Mouse (Mus musculus): ENCODE measurements around the gene Nfatc4. TPM values are rescaled to one million over a fixed set of nuclear protein-coding genes. Genes with fewer than 3 reads are reported as not detected.

The Nfatc4 gene
- polyA plus RNA-seq (2012; rRNA removed): 20.1 and 23.7 TPM in 2 replicates

DNA sequence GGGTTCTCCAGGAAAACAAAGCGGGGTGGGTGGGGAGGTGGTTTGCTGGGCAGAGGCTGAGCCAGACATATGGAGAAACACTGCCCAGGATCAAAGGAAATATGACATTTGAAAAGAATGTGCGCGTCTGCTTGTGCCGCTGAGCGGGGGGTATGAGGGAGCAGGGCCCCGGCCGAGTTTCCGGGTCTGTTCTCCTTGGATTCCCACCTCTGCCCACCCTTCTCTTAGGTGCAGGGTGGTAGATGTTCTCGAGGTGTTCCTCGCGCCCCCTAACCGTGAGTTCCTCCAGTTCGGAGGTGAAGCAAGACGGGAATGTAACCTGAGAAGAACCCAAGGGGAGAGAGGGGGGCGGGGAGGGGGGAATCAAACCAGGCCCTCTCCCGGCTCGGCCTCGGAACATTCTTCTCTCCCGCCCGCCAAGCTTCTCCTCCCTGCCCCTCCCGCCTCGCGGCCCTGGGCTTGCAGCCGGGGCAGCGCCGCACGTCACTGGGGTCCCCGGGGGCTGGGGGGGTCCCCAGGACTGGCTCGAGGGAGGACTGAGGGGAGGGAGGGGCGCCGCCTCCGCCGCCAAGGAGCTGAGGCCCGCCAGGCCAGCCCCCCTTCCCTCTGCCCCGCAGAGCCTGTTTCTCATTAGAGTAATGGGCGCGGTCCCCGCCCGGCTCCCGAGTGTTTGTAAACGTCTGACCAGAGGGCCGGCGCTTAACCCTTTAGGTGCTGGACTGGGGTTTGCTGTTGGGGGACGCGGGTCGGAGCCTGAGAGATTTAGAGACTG is at the start of gene Nfatc4:
Gene Nfatc4, plus strand, starts transcription at position 154 of the 772 bp plus-strand sequence.

DNA sequence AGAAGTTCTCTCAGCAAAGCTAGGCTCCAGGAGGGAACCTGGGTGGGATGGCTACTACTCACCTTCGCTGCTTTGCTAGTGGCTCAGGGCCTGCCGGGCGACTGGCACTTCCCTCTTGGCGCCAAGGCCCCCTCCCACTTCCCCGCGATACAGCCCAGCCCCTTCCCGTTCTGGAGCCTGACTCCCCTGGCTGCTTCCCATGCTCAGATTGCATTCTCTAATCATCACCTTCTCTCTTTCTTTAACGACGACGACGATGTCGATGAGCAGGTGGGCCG is 39.0 kb upstream of the Nfatc4 start, which contains the start of gene Adcy4:
Gene Adcy4, minus strand, starts transcription at position 138 of the 278 bp plus-strand sequence.

DNA sequence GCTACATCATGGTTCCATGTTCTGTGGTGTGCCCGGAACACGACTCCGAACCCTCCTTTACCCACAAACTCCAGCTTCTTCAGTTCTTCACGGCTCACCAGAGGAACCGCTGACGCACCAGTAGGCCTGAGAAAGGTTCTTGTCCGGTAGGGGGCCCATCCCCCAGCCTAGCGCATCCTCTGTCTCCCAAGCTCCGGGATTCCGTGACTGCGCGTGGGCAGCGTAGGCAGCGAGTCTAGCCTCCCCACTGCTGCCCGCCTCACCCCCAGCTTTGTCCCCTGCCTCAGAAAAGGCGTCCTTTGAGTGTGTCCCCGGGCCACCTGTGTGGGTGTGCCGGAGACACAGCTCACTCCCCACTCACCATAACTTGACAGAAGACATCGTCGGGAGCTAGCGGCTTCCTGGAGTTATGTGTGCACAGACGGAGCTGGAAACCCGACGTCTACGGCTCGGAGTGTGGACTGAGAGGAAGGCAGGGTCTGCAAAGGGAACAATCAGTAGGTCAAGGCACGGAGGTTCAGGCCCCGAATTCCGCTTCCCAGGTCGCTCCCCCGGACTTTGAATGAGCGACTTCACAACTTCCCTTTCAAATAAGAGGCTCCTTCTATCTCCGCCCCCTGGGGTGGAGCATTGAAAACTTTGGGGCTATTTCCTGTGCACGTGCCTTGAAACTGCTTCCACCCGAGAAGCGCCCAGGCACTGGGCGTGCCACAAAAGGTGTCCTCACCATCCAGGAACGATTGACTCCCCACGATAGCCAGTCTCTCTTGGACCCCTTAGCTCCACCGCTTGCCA is 34.5 kb upstream of the Nfatc4 start, which contains the start of gene Ripk3:
Gene Ripk3, minus strand, starts transcription at position 610 of the 795 bp plus-strand sequence.

DNA sequence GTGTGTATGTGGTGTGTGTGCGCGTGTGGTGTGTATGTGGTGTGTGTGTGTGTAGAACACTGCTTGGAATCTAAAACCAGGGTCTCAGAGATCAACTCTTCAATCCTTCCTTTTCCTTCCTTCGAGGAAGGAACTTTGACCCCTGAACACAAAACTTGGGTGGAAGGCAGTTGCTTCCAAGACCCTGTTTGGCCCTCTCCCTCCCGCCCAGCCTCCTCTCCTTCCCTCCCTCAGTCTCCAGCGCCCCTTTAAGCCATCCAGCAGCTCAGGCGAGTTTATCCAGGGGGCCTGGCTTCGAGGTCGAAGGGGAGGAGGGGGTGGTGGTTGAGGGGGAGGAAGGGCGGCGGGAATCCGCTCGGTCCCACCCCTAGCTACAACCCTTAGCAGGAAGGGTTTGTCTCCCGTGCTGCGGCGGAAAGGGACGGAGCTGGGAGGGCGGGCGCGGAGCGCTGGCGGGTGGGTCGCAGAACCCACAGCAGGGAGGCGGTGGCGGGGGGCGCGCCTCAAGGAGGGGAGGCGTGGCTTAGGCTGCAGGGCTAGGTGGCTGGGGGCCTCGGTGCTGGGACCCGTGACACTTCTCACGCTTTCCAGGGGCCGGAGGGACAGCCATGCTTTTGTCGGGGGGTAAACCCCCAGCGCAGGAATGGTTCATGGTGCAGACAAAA is 30.8 kb downstream of the Nfatc4 start, which contains the start of gene Nynrin:
Gene Nynrin, plus strand, starts transcription at position 390 of the 665 bp plus-strand sequence.

Other genes starting within 250 kb of the Nfatc4 start
- 0.16 and 0.64 TPM in 2 replicates for gene Fitm1, start 247.5 kb upstream of the Nfatc4 start, polyA plus RNA-seq (2012; rRNA removed)
- 60.5 and 62.2 TPM in 2 replicates for gene Psme1, start 245.0 kb upstream of the Nfatc4 start, polyA plus RNA-seq (2012; rRNA removed)
- gene Emc9, start 237.8 kb upstream of the Nfatc4 start, polyA plus RNA-seq (2012; rRNA removed): 14.9 and 15.9 TPM in 2 replicates
- 67.0 and 77.2 TPM in 2 replicates for gene Psme2, start 232.0 kb upstream of the Nfatc4 start, polyA plus RNA-seq (2012; rRNA removed)
- gene Rnf31, start 231.4 kb upstream of the Nfatc4 start, polyA plus RNA-seq (2012; rRNA removed): 42.8 and 44.3 TPM in 2 replicates
- 50.4 and 62.3 TPM in 2 replicates for gene Irf9, start 219.6 kb upstream of the Nfatc4 start, polyA plus RNA-seq (2012; rRNA removed)
- gene Rec8, start 205.1 kb upstream of the Nfatc4 start, polyA plus RNA-seq (2012; rRNA removed): 0.84 and 4.8 TPM in 2 replicates
- gene Ipo4, start 187.2 kb upstream of the Nfatc4 start, polyA plus RNA-seq (2012; rRNA removed): 57.2 and 66.6 TPM in 2 replicates
- 8.0 and 15.1 TPM in 2 replicates for gene Gm49378, start 185.2 kb upstream of the Nfatc4 start, polyA plus RNA-seq (2012; rRNA removed)
- 125 and 156 TPM in 2 replicates for gene Tm9sf1, start 179.3 kb upstream of the Nfatc4 start, polyA plus RNA-seq (2012; rRNA removed)
- 3.1 and 3.2 TPM in 2 replicates for gene Tssk4, start 173.0 kb upstream of the Nfatc4 start, polyA plus RNA-seq (2012; rRNA removed)
- gene Mdp1, start 162.6 kb upstream of the Nfatc4 start, polyA plus RNA-seq (2012; rRNA removed): 31.8 and 34.4 TPM in 2 replicates
- gene Gmpr2, start 151.2 kb upstream of the Nfatc4 start, polyA plus RNA-seq (2012; rRNA removed): 9.8 and 10.0 TPM in 2 replicates
- gene Nedd8, start 151.0 kb upstream of the Nfatc4 start, polyA plus RNA-seq (2012; rRNA removed): 171 and 229 TPM in 2 replicates
- gene Tinf2, start 141.3 kb upstream of the Nfatc4 start, polyA plus RNA-seq (2012; rRNA removed): 9.6 and 11.9 TPM in 2 replicates
- gene Tgm1, start 109.2 kb upstream of the Nfatc4 start, polyA plus RNA-seq (2012; rRNA removed): 0.56 and 0.90 TPM in 2 replicates
- gene Rabggta, start 100.9 kb upstream of the Nfatc4 start, polyA plus RNA-seq (2012; rRNA removed): 46.1 and 50.9 TPM in 2 replicates
- 60.1 and 67.8 TPM in 2 replicates for gene Dhrs1, start 77.5 kb upstream of the Nfatc4 start, polyA plus RNA-seq (2012; rRNA removed)
- 10.2 and 12.2 TPM in 2 replicates for gene Nop9, start 77.5 kb upstream of the Nfatc4 start, polyA plus RNA-seq (2012; rRNA removed)
- gene Cideb, start 64.7 kb upstream of the Nfatc4 start, polyA plus RNA-seq (2012; rRNA removed): 78.1 and 83.2 TPM in 2 replicates
- 1.9 and 2.0 TPM in 2 replicates for gene Ltb4r2, start 61.7 kb upstream of the Nfatc4 start, polyA plus RNA-seq (2012; rRNA removed)
- gene Ltb4r1, start 57.2 kb upstream of the Nfatc4 start, polyA plus RNA-seq (2012; rRNA removed): 1.5 and 2.1 TPM in 2 replicates
- gene Adcy4, start 39.0 kb upstream of the Nfatc4 start, polyA plus RNA-seq (2012; rRNA removed): 7.3 and 12.7 TPM in 2 replicates
- 29.1 and 36.1 TPM in 2 replicates for gene Ripk3, start 34.3 kb upstream of the Nfatc4 start, polyA plus RNA-seq (2012; rRNA removed)
- 4.1 and 4.5 TPM in 2 replicates for gene Nynrin, start 30.9 kb downstream of the Nfatc4 start, polyA plus RNA-seq (2012; rRNA removed)
- gene Cbln3, start 61.2 kb downstream of the Nfatc4 start, polyA plus RNA-seq (2012; rRNA removed): 2.8 TPM in 2 replicates
- gene Khnyn, start 61.8 kb downstream of the Nfatc4 start, polyA plus RNA-seq (2012; rRNA removed): 44.3 and 49.9 TPM in 2 replicates
- 36.9 and 38.3 TPM in 2 replicates for gene Sdr39u1, start 77.1 kb downstream of the Nfatc4 start, polyA plus RNA-seq (2012; rRNA removed)
- 0.52 and 0.98 TPM in 2 replicates for gene Cma1, start 121.5 kb downstream of the Nfatc4 start, polyA plus RNA-seq (2012; rRNA removed)
- gene Cma2, start 127.8 kb downstream of the Nfatc4 start, polyA plus RNA-seq (2012; rRNA removed): not detected in 2 replicates
- gene Mcpt1, start 194.8 kb downstream of the Nfatc4 start, polyA plus RNA-seq (2012; rRNA removed): 0.27 and 1.2 TPM in 2 replicates
- not detected in 2 replicates for gene Mcpt9, start 207.4 kb downstream of the Nfatc4 start, polyA plus RNA-seq (2012; rRNA removed)
- 0.29 TPM in 1 of 2 replicates, not detected in the other for gene Mcpt2, start 218.9 kb downstream of the Nfatc4 start, polyA plus RNA-seq (2012; rRNA removed)
- gene Mcpt4, start 239.2 kb downstream of the Nfatc4 start, polyA plus RNA-seq (2012; rRNA removed): 0.16 and 0.17 TPM in 2 replicates